Mouse (Mus musculus) midbrain, embryonic 11.5 days (tissue): ENCODE data around the gene Ipo13. TPM values are rescaled to one million over a fixed set of nuclear protein-coding genes. Genes with fewer than 3 reads are reported as not detected.

Source experiments
- ATAC-seq: fragments of 200-750 bp; cut with Nextera tagmentation; 2 replicates; pipeline ENCODE4 v1.8.0; 2017; ENCODE audit warnings: moderate TSS enrichment, moderate library complexity; ENCODE audit not compliant: low FRiP score
- DNase-seq: peaks from one replicate; pipeline ENCODE4 v3.0.0; 2015; ENCODE audit warnings: low spot score; ENCODE audit errors: missing footprints
- H3K27ac ChIP-seq: fragments of 300-500 bp; sonication (generic); 2 replicates; pipeline ENCODE4 v1.5.1; 2014; ENCODE audit warnings: low read depth, low read length
- H3K27me3 ChIP-seq: fragments of 300-500 bp; sonication (generic); 2 replicates; pipeline ENCODE4 v1.6.1; 2014; ENCODE audit warnings: mild to moderate bottlenecking, low read length, moderate library complexity, mixed read lengths; ENCODE audit not compliant: control insufficient read depth, insufficient read depth
- H3K36me3 ChIP-seq: fragments of 300-500 bp; sonication (generic); 2 replicates; pipeline ENCODE4 v1.6.1; 2014; ENCODE audit warnings: mild to moderate bottlenecking, low read length, moderate library complexity, mixed read lengths; ENCODE audit not compliant: control insufficient read depth, insufficient read depth
- H3K4me1 ChIP-seq: fragments of 300-500 bp; sonication (generic); 2 replicates; pipeline ENCODE4 v1.6.1; 2014; ENCODE audit warnings: low read length; ENCODE audit not compliant: control insufficient read depth, insufficient read depth
- H3K4me2 ChIP-seq: fragments of 300-500 bp; sonication (generic); 2 replicates; pipeline ENCODE4 v1.6.1; 2014; ENCODE audit warnings: mild to moderate bottlenecking, moderate library complexity
- H3K4me3 ChIP-seq: fragments of 300-500 bp; sonication (generic); 2 replicates; pipeline ENCODE4 v1.5.1; 2014; ENCODE audit warnings: low read depth, low read length
- H3K9ac ChIP-seq: fragments of 300-500 bp; sonication (generic); 2 replicates; pipeline ENCODE4 v1.6.1; 2014; ENCODE audit warnings: low read length
- H3K9me3 ChIP-seq: fragments of 300-500 bp; sonication (generic); 2 replicates; pipeline ENCODE4 v1.6.1; 2016; ENCODE audit warnings: low read length; ENCODE audit not compliant: control insufficient read depth
- WGBS: fragments of 180-500 bp; shearing (Covaris S2); extraction: QIAGEN DNeasy Blood & Tissue Kit; methylation state at CpG from one replicate; pipeline ENCODE4 v1.1.7; 2014; 5-methylcytosine and 5-hydroxymethylcytosine counted together
- polyA plus RNA-seq: library from polyadenylated mRNA; unstranded; fragments of >200 nt; fragmentation: Nextera tagmentation; extraction: Ambion mirVana; gene quantifications from 2 replicates; pipeline ENCODE4 v1.2.1, GENCODE M21; 2014

Ipo13 gene
- polyA plus RNA-seq, 1 experiment from 2014 or later: 54.7 TPM

GRCm38 (mm10) chr4:117866083-117866482 lies 48.7 kb downstream of the Ipo13 start:
- H3K9me3 ChIP-seq: no peaks in the 10 kb centered on the region
- H3K27ac ChIP-seq: no peak overlapping the region
- no peak for DNase-seq
- H3K4me3 ChIP-seq: no peak overlapping the region
- WGBS: 66% methylated on average over 9 of the region's 9 CpGs
- H3K4me1 ChIP-seq: 0 out of 2 replicates have a peak, but pooled peaks cover 2% of the 10 kb centered on the region
- no peak overlapping the region for H3K4me2 ChIP-seq
- H3K9ac ChIP-seq: no peak overlapping the region
- peaks cover 2% of the 10 kb centered on the region; the same call in 1 of the 2 replicates for H3K27me3 ChIP-seq
- no peak for ATAC-seq
- H3K36me3 ChIP-seq: no peaks in the 10 kb centered on the region

GRCm38 (mm10) chr4:117862823-117863222 lies 52.0 kb downstream of the Ipo13 start:
- H3K27me3 ChIP-seq: peaks cover 2% of the 10 kb centered on the region; the same call in 1 of the 2 replicates
- H3K4me3 ChIP-seq: no peak overlapping the region
- 0 out of 2 replicates have a peak, but pooled peaks cover 2% of the 10 kb centered on the region for H3K4me1 ChIP-seq
- ATAC-seq: peak; percentile 26; the same call in 1 of the 2 replicates
- no peak for DNase-seq
- 30% methylated on average over 4 of the region's 4 CpGs for WGBS
- H3K9ac ChIP-seq: no peak overlapping the region
- no peak overlapping the region for H3K27ac ChIP-seq
- no peaks in the 10 kb centered on the region for H3K9me3 ChIP-seq
- H3K36me3 ChIP-seq: no peaks in the 10 kb centered on the region
- no peak overlapping the region for H3K4me2 ChIP-seq

- DNase-seq: no peak
- H3K4me1 ChIP-seq: no peaks in the 10 kb centered on the region
- H3K4me2 ChIP-seq: no peak overlapping the region
- no peaks in the 10 kb centered on the region for H3K36me3 ChIP-seq
- H3K27ac ChIP-seq: no peak overlapping the region
- WGBS: 84% methylated on average over 9 of the region's 9 CpGs
- no peak overlapping the region for H3K9ac ChIP-seq
- H3K4me3 ChIP-seq: no peak overlapping the region
- no peaks in the 10 kb centered on the region for H3K9me3 ChIP-seq
- no peak for ATAC-seq
- H3K27me3 ChIP-seq: no peaks in the 10 kb centered on the region
These were observed 54.2 kb downstream of the Ipo13 start for GRCm38 (mm10) chr4:117860570-117860969.

DNA sequence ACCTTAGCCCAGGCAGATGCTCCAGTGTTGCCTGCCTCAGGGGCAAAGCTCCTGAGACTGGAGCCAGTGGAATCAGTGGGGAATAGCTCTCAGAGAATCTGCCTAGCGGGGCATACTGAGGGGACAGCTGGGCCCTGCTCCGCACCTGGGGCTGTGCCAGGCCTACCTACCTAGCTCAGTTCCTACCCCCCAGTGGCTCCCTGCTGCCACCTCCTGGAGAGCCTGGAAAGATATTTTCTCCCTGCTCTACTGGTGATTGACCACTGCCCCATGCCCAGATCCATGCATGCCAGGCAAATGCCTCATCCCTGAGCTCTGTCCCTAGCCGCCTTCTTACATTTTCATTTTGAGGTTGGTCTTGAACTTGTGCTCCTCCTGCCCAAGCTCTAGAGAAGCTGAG lies 56.0 kb downstream of the Ipo13 start:
- H3K4me1 ChIP-seq: no peaks in the 10 kb centered on the region
- DNase-seq (no peak), ATAC-seq (peak; percentile 35; the same call in 1 of the 2 replicates)
- no peak overlapping the region for H3K9ac ChIP-seq
- H3K4me3 ChIP-seq: no peak overlapping the region
- H3K9me3 ChIP-seq: no peaks in the 10 kb centered on the region
- no peaks in the 10 kb centered on the region for H3K36me3 ChIP-seq
- H3K27ac ChIP-seq: no peak overlapping the region
- no peaks in the 10 kb centered on the region for H3K27me3 ChIP-seq
- no peak overlapping the region for H3K4me2 ChIP-seq
- WGBS: 74% methylated on average over 3 of the region's 3 CpGs

- no peaks in the 10 kb centered on the region for H3K27me3 ChIP-seq
- no peak for DNase-seq
- no peak overlapping the region for H3K4me3 ChIP-seq
- H3K9ac ChIP-seq: no peak overlapping the region
- H3K4me2 ChIP-seq: no peak overlapping the region
- WGBS: 78% methylated on average over 9 of the region's 9 CpGs
- H3K4me1 ChIP-seq: peaks cover under 1% of the 10 kb centered on the region; the same call in 1 of the 2 replicates
- H3K27ac ChIP-seq: no peak overlapping the region
- no peaks in the 10 kb centered on the region for H3K9me3 ChIP-seq
- no peak for ATAC-seq
- no peaks in the 10 kb centered on the region for H3K36me3 ChIP-seq
These were observed 59.7 kb downstream of the Ipo13 start for GRCm38 (mm10) chr4:117855146-117855545.

- Histone ChIP-seq H3K36me3 (no peaks in the 10 kb centered on the region), H3K4me3 (no peak overlapping the region), H3K9me3 (no peaks in the 10 kb centered on the region), H3K9ac (no peak overlapping the region), H3K4me2 (no peak overlapping the region), H3K4me1 (peaks cover 13% of the 10 kb centered on the region), H3K27me3 (no peaks in the 10 kb centered on the region), H3K27ac (no peak overlapping the region)
- WGBS: 90% methylated on average over 10 of the region's 10 CpGs
- ATAC-seq (no peak), DNase-seq (no peak)
These were observed 62.5 kb downstream of the Ipo13 start for GRCm38 (mm10) chr4:117852152-117852868.

GRCm38 (mm10) chr4:117850871-117851270 lies 63.9 kb downstream of the Ipo13 start:
- DNase-seq (no peak), ATAC-seq (no peak)
- Histone ChIP-seq H3K9me3 (no peaks in the 10 kb centered on the region), H3K27me3 (no peaks in the 10 kb centered on the region), H3K4me1 (peaks cover 13% of the 10 kb centered on the region), H3K4me3 (no peak overlapping the region), H3K4me2 (no peak overlapping the region), H3K27ac (no peak overlapping the region), H3K9ac (no peak overlapping the region), H3K36me3 (no peaks in the 10 kb centered on the region)
- 79% methylated on average over 7 of the region's 7 CpGs for WGBS

DNA sequence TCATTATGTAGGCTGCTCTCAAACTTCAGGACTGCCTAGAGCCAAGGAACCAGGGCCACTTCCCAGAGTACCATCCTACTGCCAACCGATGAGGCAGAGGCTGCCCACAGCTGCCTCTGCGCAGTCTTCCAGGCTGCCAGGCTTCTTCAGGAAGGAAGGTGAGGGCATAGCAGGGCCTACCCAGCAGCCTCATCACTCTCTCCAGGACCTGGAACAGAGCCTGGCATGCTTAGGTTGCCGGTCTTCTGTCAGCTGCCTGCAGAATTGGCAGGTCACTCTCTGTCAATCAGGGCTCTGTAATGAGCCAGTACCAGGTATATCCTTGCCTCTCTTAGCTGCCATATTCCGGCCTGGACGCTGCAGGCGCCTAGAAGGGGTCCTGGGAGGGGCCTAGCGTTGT lies 64.6 kb downstream of the Ipo13 start:
- DNase-seq (no peak), ATAC-seq (no peak)
- H3K9me3 ChIP-seq: no peaks in the 10 kb centered on the region
- H3K4me2 ChIP-seq: no peak overlapping the region
- peaks cover 13% of the 10 kb centered on the region for H3K4me1 ChIP-seq
- H3K27me3 ChIP-seq: no peaks in the 10 kb centered on the region
- H3K36me3 ChIP-seq: no peaks in the 10 kb centered on the region
- 79% methylated on average over 7 of the region's 7 CpGs for WGBS
- H3K27ac ChIP-seq: no peak overlapping the region
- H3K4me3 ChIP-seq: no peak overlapping the region
- H3K9ac ChIP-seq: no peak overlapping the region

DNA sequence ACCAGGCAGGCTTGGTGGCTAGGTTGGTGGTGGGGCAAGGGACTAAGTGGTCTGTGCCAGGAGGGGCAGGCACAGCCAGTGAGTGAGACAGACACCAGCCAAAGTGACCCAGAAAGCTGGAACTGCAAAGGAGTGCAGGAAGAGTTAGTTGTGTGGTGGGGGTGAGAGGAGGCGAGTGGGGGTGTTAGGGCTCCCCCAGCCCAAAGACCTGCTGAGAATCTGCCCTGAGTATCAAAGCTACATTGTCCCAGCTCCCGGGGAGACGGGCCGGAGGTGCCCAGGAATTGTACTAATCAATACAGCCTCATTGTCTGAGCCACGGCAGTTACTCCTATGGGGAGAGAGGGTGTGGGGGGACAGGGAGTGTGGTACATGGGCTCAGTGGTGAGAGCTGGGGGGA lies 65.3 kb downstream of the Ipo13 start:
- Histone ChIP-seq H3K4me1 (peaks cover 13% of the 10 kb centered on the region), H3K9ac (0 out of 2 replicates have a peak overlapping the region, but pooled peaks have one; percentile 34), H3K27me3 (no peaks in the 10 kb centered on the region), H3K4me2 (no peak overlapping the region), H3K4me3 (no peak overlapping the region), H3K9me3 (no peaks in the 10 kb centered on the region), H3K36me3 (no peaks in the 10 kb centered on the region), H3K27ac (no peak overlapping the region)
- 23% methylated on average over 5 of the region's 5 CpGs for WGBS
- ATAC-seq (peak; percentile 66), DNase-seq (no peak)
